Mouse (Mus musculus): ENCODE results near the gene Zfp979. TPM values are rescaled to one million over a fixed set of nuclear protein-coding genes. Genes with fewer than 3 reads are reported as not detected.
A peak's percentile ranks its signal among the peaks of the same experiment; 100 is the strongest.
"Not testable (repeated sequence)": the region's sequence is repeated elsewhere in the genome, so short reads cannot be mapped to it uniquely, and the experiment has no call there.

Gene Zfp979
- 1.8 and 3.6 TPM in 2 replicates for polyA plus RNA-seq (2014; fragmentation: Nextera tagmentation; extraction: Ambion mirVana)

DNA sequence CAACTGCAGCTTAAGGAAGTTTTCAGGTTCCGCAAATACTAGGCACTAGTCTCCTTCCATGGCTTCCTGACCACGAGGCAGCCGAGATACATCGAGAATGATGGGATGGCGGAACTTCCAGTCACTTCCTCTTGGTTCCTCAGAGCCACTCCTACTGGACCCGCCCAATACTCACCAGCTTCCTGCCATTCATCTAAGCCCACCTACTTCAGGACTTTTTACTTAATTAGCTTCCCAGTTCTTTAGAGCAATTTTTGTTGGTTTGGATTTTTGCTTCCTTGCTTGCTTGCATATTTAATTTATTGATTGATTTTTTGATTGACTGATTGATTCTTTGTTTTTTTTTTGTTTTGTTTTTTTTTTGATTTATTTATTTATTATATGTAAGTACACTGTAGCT lies at the start of gene Zfp979:
Gene Zfp979, minus strand, starts transcription at position 101 of the 400 bp plus-strand sequence.
- DNase-seq; H3K9ac ChIP-seq (replicated peaks; ENCODE audit: low read length); H3K4me1 ChIP-seq (ENCODE audit: control insufficient read depth, insufficient read depth, low read length); H3K4me3 ChIP-seq (replicated peaks; ENCODE audit: low read depth, low read length); H3K9me3 ChIP-seq (ENCODE audit: control insufficient read depth, low read length); H3K27me3 ChIP-seq (ENCODE audit: control insufficient read depth, insufficient read depth, low read length); H3K27ac ChIP-seq (replicated peaks; ENCODE audit: low read depth, low read length); H3K36me3 ChIP-seq (ENCODE audit: control insufficient read depth, insufficient read depth, low read length); ATAC-seq (ENCODE audit: low FRiP score, low TSS enrichment); H3K4me2 ChIP-seq (ENCODE audit: low read length): not testable (repeated sequence)
- WGBS = no CpG with 5 or more reads among the region's 6 CpGs

DNA sequence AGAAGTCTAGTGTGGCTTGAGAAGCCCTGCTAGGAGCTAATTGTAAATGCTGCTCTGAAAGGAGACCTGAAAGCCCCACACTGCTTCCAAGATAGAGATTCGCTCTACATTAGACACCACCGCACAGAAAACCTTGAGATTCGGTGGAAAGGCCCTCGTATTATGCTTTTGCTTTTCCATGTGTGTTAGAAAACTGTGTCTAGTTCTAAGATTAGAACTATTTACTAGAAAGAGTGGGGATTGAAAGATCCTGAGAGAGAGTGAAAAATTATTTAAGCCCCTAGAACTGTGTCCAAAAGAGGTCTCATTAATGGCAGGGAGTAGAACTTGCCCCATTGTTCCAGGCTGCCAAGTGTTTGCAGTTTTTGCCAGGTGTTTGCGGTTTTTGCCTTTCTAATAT lies 12.9 kb upstream of the Zfp979 start:
- not testable (repeated sequence) for DNase-seq; H3K9ac ChIP-seq (replicated peaks; ENCODE audit: low read length); H3K4me1 ChIP-seq (ENCODE audit: control insufficient read depth, insufficient read depth, low read length); H3K4me3 ChIP-seq (replicated peaks; ENCODE audit: low read depth, low read length); H3K27me3 ChIP-seq (ENCODE audit: control insufficient read depth, insufficient read depth, low read length); H3K27ac ChIP-seq (replicated peaks; ENCODE audit: low read depth, low read length); ATAC-seq (ENCODE audit: low FRiP score, low TSS enrichment); H3K4me2 ChIP-seq (ENCODE audit: low read length); H3K36me3 ChIP-seq (ENCODE audit: control insufficient read depth, insufficient read depth, low read length); H3K9me3 ChIP-seq (ENCODE audit: control insufficient read depth, low read length)
- WGBS = 87% methylated on average over 4 of the region's 5 CpGs

DNA sequence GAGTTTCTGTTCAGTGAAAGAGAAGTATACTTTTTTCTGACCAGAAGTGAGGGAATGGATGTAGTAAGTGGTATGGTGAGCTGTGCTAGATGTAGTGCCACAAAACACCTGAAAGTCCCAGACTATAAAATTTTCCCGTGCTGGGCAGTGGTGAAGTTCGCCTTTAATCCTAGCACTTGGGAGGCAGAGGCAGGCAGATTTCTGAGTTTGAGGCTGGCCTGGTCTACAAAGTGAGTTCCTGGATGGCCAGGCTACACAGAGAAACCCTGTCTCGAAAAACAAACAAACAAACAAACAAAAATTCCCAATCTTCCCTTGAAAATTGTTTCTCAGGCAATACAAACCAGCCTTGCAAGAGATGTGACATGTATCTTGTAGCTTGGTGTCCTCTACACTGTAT lies 5.1 kb upstream of the Zfp979 start:
- DNase-seq; H3K9ac ChIP-seq (replicated peaks; ENCODE audit: low read length); H3K36me3 ChIP-seq (ENCODE audit: control insufficient read depth, insufficient read depth, low read length); H3K4me2 ChIP-seq (ENCODE audit: low read length); H3K4me3 ChIP-seq (replicated peaks; ENCODE audit: low read depth, low read length); ATAC-seq (ENCODE audit: low FRiP score, low TSS enrichment); H3K27ac ChIP-seq (replicated peaks; ENCODE audit: low read depth, low read length); H3K4me1 ChIP-seq (ENCODE audit: control insufficient read depth, insufficient read depth, low read length); H3K9me3 ChIP-seq (ENCODE audit: control insufficient read depth, low read length); H3K27me3 ChIP-seq (ENCODE audit: control insufficient read depth, insufficient read depth, low read length): not testable (repeated sequence)
- WGBS = no CpG with 5 or more reads among the region's 3 CpGs

DNA sequence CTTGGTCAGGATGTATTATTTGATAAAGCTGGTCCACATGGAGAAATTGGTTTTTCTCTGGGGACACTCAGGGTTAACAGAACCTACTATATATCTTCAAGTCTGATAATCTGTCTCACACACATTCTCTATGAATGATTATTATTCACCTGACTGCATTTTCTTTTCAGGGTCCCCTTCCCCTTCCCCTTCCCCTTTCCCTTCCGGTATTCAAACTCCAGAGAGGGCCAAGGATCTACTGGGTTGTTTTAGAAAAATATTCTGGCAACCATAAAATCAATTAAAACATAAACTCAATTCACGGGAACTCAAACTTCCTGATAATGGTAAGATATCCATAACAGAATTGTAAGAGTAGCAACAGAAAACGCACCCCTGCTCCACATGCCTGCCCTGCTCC lies 381 bp downstream of the Zfp979 start:
- not testable (repeated sequence) for H3K4me2 ChIP-seq (ENCODE audit: low read length); H3K36me3 ChIP-seq (ENCODE audit: control insufficient read depth, insufficient read depth, low read length); H3K27ac ChIP-seq (replicated peaks; ENCODE audit: low read depth, low read length); ATAC-seq (ENCODE audit: low FRiP score, low TSS enrichment); H3K27me3 ChIP-seq (ENCODE audit: control insufficient read depth, insufficient read depth, low read length); H3K9ac ChIP-seq (replicated peaks; ENCODE audit: low read length); H3K9me3 ChIP-seq (ENCODE audit: control insufficient read depth, low read length); H3K4me3 ChIP-seq (replicated peaks; ENCODE audit: low read depth, low read length); DNase-seq; H3K4me1 ChIP-seq (ENCODE audit: control insufficient read depth, insufficient read depth, low read length)
- WGBS = 40% methylated on average over 2 of the region's 3 CpGs

DNA sequence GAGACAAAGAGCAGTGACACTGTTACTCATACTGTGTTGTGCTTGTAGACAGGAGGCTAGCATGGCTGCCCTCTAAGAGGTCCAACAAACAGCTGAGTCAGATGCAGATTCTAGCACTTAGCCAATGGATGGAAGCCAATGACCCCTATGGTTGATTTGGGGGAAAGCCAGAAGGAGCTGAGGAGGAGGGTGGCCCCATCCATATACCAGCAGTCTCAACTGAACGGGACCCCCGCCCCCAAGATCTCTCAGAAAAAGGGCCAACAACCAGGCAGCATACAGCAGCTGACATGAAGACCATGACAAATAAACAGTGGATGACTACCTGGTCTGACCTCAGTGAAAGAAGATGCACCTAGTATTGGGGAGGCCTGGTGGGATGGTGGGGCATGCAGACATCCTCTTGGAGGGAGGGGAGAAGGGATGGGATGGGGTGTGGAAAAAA lies 8.5 kb downstream of the Zfp979 start:
- not testable (repeated sequence) for H3K4me2 ChIP-seq (ENCODE audit: low read length); H3K4me3 ChIP-seq (replicated peaks; ENCODE audit: low read depth, low read length); DNase-seq; H3K27me3 ChIP-seq (ENCODE audit: control insufficient read depth, insufficient read depth, low read length); H3K36me3 ChIP-seq (ENCODE audit: control insufficient read depth, insufficient read depth, low read length); H3K9me3 ChIP-seq (ENCODE audit: control insufficient read depth, low read length); H3K27ac ChIP-seq (replicated peaks; ENCODE audit: low read depth, low read length); H3K9ac ChIP-seq (replicated peaks; ENCODE audit: low read length); H3K4me1 ChIP-seq (ENCODE audit: control insufficient read depth, insufficient read depth, low read length)
- WGBS = no CpG with 5 or more reads among the region's 2 CpGs
- peak; percentile 84 for ATAC-seq (ENCODE audit: low FRiP score, low TSS enrichment)

DNA sequence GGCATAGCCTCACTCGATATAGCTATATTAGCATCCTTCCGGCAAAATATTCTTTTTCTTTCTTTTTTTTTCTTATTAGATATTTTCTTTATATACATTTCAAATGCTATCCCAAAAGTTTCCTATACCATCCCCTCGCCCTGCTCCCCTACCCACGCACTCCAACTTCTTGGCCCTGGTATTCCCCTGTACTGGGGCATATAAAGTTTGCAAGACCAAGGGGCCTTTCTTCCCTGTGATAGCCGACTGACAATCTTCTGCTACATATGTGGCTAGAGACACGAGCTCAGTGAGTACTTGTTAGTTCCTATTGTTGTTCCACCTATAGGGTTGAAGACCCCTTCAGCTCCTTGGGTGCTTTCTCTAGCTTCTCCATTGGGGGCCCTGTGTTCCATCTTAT lies 35.8 kb downstream of the Zfp979 start:
- not testable (repeated sequence) for ATAC-seq (ENCODE audit: low FRiP score, low TSS enrichment); H3K4me1 ChIP-seq (ENCODE audit: control insufficient read depth, insufficient read depth, low read length); H3K9ac ChIP-seq (replicated peaks; ENCODE audit: low read length); H3K27ac ChIP-seq (replicated peaks; ENCODE audit: low read depth, low read length); H3K4me3 ChIP-seq (replicated peaks; ENCODE audit: low read depth, low read length); H3K27me3 ChIP-seq (ENCODE audit: control insufficient read depth, insufficient read depth, low read length); DNase-seq; H3K4me2 ChIP-seq (ENCODE audit: low read length); H3K36me3 ChIP-seq (ENCODE audit: control insufficient read depth, insufficient read depth, low read length); H3K9me3 ChIP-seq (ENCODE audit: control insufficient read depth, low read length)
- WGBS = 85% methylated on average over 6 of the region's 6 CpGs

DNA sequence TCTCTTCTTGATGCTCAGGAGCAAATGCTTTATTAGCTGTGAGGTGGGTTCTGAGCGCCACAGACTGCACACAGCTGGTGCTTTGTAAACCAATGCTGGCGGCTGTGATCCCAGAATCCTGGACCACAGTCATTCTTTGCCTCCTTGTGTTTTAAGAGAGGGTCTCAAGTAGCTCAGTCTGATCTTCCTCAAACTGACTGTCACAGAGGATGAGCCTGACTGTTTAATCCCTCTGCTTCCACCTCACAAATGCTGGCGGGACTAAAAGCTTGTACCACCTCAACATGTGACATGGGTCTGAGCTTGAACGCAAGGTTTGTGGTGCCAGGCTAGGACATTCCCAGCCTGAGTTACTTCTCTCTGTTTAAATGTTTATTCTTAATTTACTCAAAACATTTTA lies 36.8 kb downstream of the Zfp979 start:
- Histone ChIP-seq H3K4me2 (ENCODE audit: low read length) (no peak overlapping the region), H3K9ac (replicated peaks; ENCODE audit: low read length) (no peak overlapping the region), H3K27ac (replicated peaks; ENCODE audit: low read depth, low read length) (no peak overlapping the region), H3K36me3 (ENCODE audit: control insufficient read depth, insufficient read depth, low read length) (no peaks in the 10 kb centered on the region), H3K4me3 (replicated peaks; ENCODE audit: low read depth, low read length) (no peak overlapping the region), H3K4me1 (ENCODE audit: control insufficient read depth, insufficient read depth, low read length) (no peaks in the 10 kb centered on the region), H3K9me3 (ENCODE audit: control insufficient read depth, low read length) (peaks cover 3% of the 10 kb centered on the region), H3K27me3 (ENCODE audit: control insufficient read depth, insufficient read depth, low read length) (no peaks in the 10 kb centered on the region)
- WGBS = 86% methylated on average over 4 of the region's 4 CpGs
- ATAC-seq (ENCODE audit: low FRiP score, low TSS enrichment) (no peak), DNase-seq (no peak)

DNA sequence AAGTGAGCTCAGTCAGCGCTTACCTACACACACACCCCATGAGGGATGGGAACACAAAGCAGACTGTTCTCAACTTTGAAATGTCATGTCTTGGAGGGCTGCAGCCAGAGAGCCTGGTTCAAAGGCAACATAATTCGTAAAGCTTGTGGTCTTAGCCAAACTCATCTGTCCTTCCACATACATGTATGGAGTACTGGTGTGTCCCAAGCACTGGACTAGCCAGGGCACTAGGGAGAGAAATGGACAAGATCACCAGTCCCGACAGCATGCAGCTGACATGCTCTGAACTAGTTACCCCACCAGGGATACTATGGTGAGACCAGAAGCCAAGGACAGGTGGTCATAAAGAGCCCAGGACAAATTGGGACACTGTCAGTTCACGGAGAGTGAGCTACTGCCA lies 38.5 kb downstream of the Zfp979 start:
- H3K9me3 ChIP-seq (ENCODE audit: control insufficient read depth, low read length) = peaks cover 4% of the 10 kb centered on the region
- 77% methylated on average over 4 of the region's 4 CpGs for WGBS
- H3K4me2 ChIP-seq (ENCODE audit: low read length) = no peak overlapping the region
- no peak overlapping the region for H3K9ac ChIP-seq (replicated peaks; ENCODE audit: low read length)
- no peaks in the 10 kb centered on the region for H3K4me1 ChIP-seq (ENCODE audit: control insufficient read depth, insufficient read depth, low read length)
- H3K27ac ChIP-seq (replicated peaks; ENCODE audit: low read depth, low read length) = no peak overlapping the region
- H3K4me3 ChIP-seq (replicated peaks; ENCODE audit: low read depth, low read length) = no peak overlapping the region
- no peak for ATAC-seq (ENCODE audit: low FRiP score, low TSS enrichment)
- H3K36me3 ChIP-seq (ENCODE audit: control insufficient read depth, insufficient read depth, low read length) = no peaks in the 10 kb centered on the region
- DNase-seq = no peak
- no peaks in the 10 kb centered on the region for H3K27me3 ChIP-seq (ENCODE audit: control insufficient read depth, insufficient read depth, low read length)

DNA sequence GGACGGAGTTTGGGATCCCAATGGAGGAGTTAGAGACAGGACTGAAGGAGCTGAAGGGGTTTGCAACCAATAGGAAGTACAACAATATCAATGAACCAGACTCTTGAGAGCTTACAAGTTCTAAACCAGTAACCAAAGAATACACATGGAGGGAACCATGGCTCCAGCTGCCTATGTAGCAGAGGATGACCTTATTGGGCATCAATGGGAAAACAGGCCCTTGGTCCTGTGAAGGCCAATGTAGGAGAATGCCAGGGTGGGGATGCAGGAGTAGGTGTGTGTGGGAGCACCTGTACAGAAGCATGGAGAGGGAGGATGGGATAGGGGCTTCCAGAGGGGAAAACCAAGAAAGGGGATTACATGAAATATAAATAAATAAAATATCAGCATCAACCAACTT lies 40.4 kb downstream of the Zfp979 start:
- Histone ChIP-seq H3K4me2 (ENCODE audit: low read length) (no peak overlapping the region), H3K4me3 (replicated peaks; ENCODE audit: low read depth, low read length) (no peak overlapping the region), H3K27me3 (ENCODE audit: control insufficient read depth, insufficient read depth, low read length) (no peaks in the 10 kb centered on the region), H3K9me3 (ENCODE audit: control insufficient read depth, low read length) (peaks cover 12% of the 10 kb centered on the region), H3K27ac (replicated peaks; ENCODE audit: low read depth, low read length) (no peak overlapping the region), H3K9ac (replicated peaks; ENCODE audit: low read length) (no peak overlapping the region), H3K4me1 (ENCODE audit: control insufficient read depth, insufficient read depth, low read length) (no peaks in the 10 kb centered on the region), H3K36me3 (ENCODE audit: control insufficient read depth, insufficient read depth, low read length) (no peaks in the 10 kb centered on the region)
- 52% methylated on average over 1 of the region's 1 CpGs for WGBS
- DNase-seq (no peak), ATAC-seq (ENCODE audit: low FRiP score, low TSS enrichment) (no peak)

Data from midbrain, embryonic 14.5 days (tissue).